Mouse (Mus musculus) cerebellum, adult 2 months (tissue): ENCODE measurements around the gene Rab11a.

Source experiments
- CTCF ChIP-seq: fragments of 200-500 bp; IDR thresholded peaks from 2 replicates; pipeline ENCODE4 v1.5.1; 2011; ENCODE audit warnings: low read depth, mild to moderate bottlenecking, control low read depth, low read length, moderate library complexity, borderline replicate concordance; ENCODE audit not compliant: insufficient read depth
- POLR2A ChIP-seq: fragments of 200-500 bp; IDR thresholded peaks from 2 replicates; pipeline ENCODE4 v1.6.1; 2011; ENCODE audit warnings: low read length, control low read depth, borderline replicate concordance; ENCODE audit not compliant: insufficient read depth

DNA sequence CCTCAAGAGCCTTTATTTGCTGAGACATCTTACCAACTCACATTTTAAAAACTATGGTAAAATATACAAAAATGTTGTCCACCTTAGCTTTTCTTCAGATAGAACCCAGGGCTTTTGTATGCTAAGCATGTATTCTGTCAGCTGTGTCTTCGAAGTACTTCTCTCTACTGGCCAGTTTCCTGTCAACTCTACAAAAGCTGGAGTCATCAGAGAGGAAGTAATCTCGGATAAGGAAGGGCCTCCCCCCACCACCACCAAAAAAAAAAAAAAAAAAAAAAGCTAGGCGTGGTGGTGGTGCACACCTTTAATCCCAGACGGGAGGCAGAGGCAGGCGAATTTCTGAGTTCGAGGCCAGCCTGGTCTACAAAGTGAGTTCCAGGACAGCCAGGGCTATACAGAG is 11.8 kb upstream of the Rab11a start:
- TF ChIP-seq POLR2A (no peak), CTCF (no peak)
